Mouse (Mus musculus) liver, embryonic 11.5 days (tissue): Measurements from ENCODE around the gene Samd11. TPM values are rescaled to one million over a fixed set of nuclear protein-coding genes. Genes with fewer than 3 reads are reported as not detected.

Source experiments
- ATAC-seq: fragments of 200-750 bp; cut with Nextera tagmentation; replicated peaks from 2 replicates; pipeline ENCODE4 v1.8.0; 2017; ENCODE audit warnings: moderate number of reproducible peaks, mild to moderate bottlenecking, moderate TSS enrichment, moderate library complexity; ENCODE audit not compliant: low FRiP score
- DNase-seq: peaks from one replicate; pipeline ENCODE4 v3.0.0-alpha.2; 2017; ENCODE audit warnings: low spot score
- H3K27ac ChIP-seq: fragments of 300-500 bp; sonication (generic); 2 replicates; pipeline ENCODE4 v1.5.1; 2014; ENCODE audit warnings: mild to moderate bottlenecking, low read depth, low read length, control low read depth
- H3K27me3 ChIP-seq: fragments of 300-500 bp; sonication (generic); replicated peaks from 2 replicates; pipeline ENCODE4 v1.6.1; 2014; ENCODE audit warnings: low read length, mixed read lengths; ENCODE audit not compliant: control insufficient read depth, insufficient read depth
- H3K36me3 ChIP-seq: fragments of 300-500 bp; sonication (generic); 2 replicates; pipeline ENCODE4 v1.6.1; 2014; ENCODE audit warnings: mild to moderate bottlenecking, low read length, moderate library complexity, mixed read lengths; ENCODE audit not compliant: control insufficient read depth, insufficient read depth
- H3K4me1 ChIP-seq: fragments of 300-500 bp; sonication (generic); replicated peaks from 2 replicates; pipeline ENCODE4 v1.6.1; 2014; ENCODE audit warnings: low read length, mixed read lengths; ENCODE audit not compliant: control insufficient read depth, insufficient read depth
- H3K4me2 ChIP-seq: fragments of 300-500 bp; sonication (generic); 2 replicates; pipeline ENCODE4 v1.6.1; 2014; ENCODE audit warnings: mild to moderate bottlenecking, control low read depth, moderate library complexity
- H3K4me3 ChIP-seq: fragments of 300-500 bp; sonication (generic); 2 replicates; pipeline ENCODE4 v1.5.1; 2014; ENCODE audit warnings: low read depth, low read length, control low read depth
- H3K9ac ChIP-seq: fragments of 300-500 bp; sonication (generic); 2 replicates; pipeline ENCODE4 v1.6.1; 2014; ENCODE audit warnings: low read depth, low read length, control low read depth
- H3K9me3 ChIP-seq: fragments of 300-500 bp; sonication (generic); 2 replicates; pipeline ENCODE4 v1.6.1; 2016; ENCODE audit warnings: low read length, inconsistent platforms, mixed read lengths; ENCODE audit not compliant: control insufficient read depth
- WGBS: fragments of 180-500 bp; shearing (Covaris S2); extraction: QIAGEN DNeasy Blood & Tissue Kit; methylation state at CpG from one replicate; pipeline ENCODE4 v1.1.7; 2014; 5-methylcytosine and 5-hydroxymethylcytosine counted together
- polyA plus RNA-seq: library from polyadenylated mRNA; unstranded; fragments of >200 nt; fragmentation: Nextera tagmentation; extraction: Ambion mirVana; gene quantifications from 2 replicates; pipeline ENCODE4 v1.2.1, GENCODE M21; 2014

Gene Samd11
- polyA plus RNA-seq, 1 experiment from 2014 or later, result 9.7 TPM

GRCm38 (mm10) chr4:156217838-156218237 lies 37.6 kb downstream of the Samd11 start:
- WGBS, result 81% methylated on average over 16 of the region's 16 CpGs
- H3K27ac ChIP-seq, result no peak overlapping the region
- no peak for ATAC-seq
- no peak overlapping the region for H3K4me2 ChIP-seq
- no peaks in the 10 kb centered on the region; the same call in 1 of the 2 replicates for H3K27me3 ChIP-seq
- H3K36me3 ChIP-seq, result no peaks in the 10 kb centered on the region
- no peaks in the 10 kb centered on the region for H3K9me3 ChIP-seq
- no peak overlapping the region for H3K4me3 ChIP-seq
- no peak overlapping the region for H3K9ac ChIP-seq
- DNase-seq, result no peak
- no peaks in the 10 kb centered on the region for H3K4me1 ChIP-seq

GRCm38 (mm10) chr4:156217022-156217669 lies 38.3 kb downstream of the Samd11 start:
- DNase-seq (no peak), ATAC-seq (no peak)
- Histone ChIP-seq H3K4me1 (no peaks in the 10 kb centered on the region), H3K9ac (no peak overlapping the region), H3K27me3 (no peaks in the 10 kb centered on the region; the same call in 1 of the 2 replicates), H3K9me3 (no peaks in the 10 kb centered on the region), H3K27ac (no peak overlapping the region), H3K4me3 (no peak overlapping the region), H3K4me2 (no peak overlapping the region), H3K36me3 (no peaks in the 10 kb centered on the region)
- WGBS, result 80% methylated on average over 16 of the region's 16 CpGs

GRCm38 (mm10) chr4:156216196-156216595 lies 39.3 kb downstream of the Samd11 start:
- no peaks in the 10 kb centered on the region for H3K4me1 ChIP-seq
- H3K4me3 ChIP-seq, result no peak overlapping the region
- DNase-seq (no peak), ATAC-seq (no peak)
- whole genome bisulfite sequencing, result 77% methylated on average over 2 of the region's 2 CpGs
- H3K27me3 ChIP-seq, result no peaks in the 10 kb centered on the region; the same call in 1 of the 2 replicates
- no peaks in the 10 kb centered on the region for H3K36me3 ChIP-seq
- H3K9me3 ChIP-seq, result no peaks in the 10 kb centered on the region
- no peak overlapping the region for H3K9ac ChIP-seq
- no peak overlapping the region for H3K27ac ChIP-seq
- no peak overlapping the region for H3K4me2 ChIP-seq

- no peak within 1 kb of the TSS for H3K4me3 ChIP-seq
These were observed 39.8 kb downstream of the Samd11 start, which contains the start of gene Perm1 for GRCm38 (mm10) chr4:156215649-156216048. Perm1 (plus strand) TSS chr4:156215868.

GRCm38 (mm10) chr4:156213134-156213533 lies 42.3 kb downstream of the Samd11 start:
- Histone ChIP-seq H3K9ac (no peak overlapping the region), H3K27ac (no peak overlapping the region), H3K9me3 (no peaks in the 10 kb centered on the region), H3K36me3 (no peaks in the 10 kb centered on the region), H3K4me2 (no peak overlapping the region), H3K27me3 (no peaks in the 10 kb centered on the region; the same call in 1 of the 2 replicates), H3K4me3 (no peak overlapping the region), H3K4me1 (no peaks in the 10 kb centered on the region)
- DNase-seq (no peak), ATAC-seq (no peak)
- WGBS, result 90% methylated on average over 13 of the region's 13 CpGs

More at GRCm38 (mm10) chr4:156215649-156216048, 39.8 kb downstream of the Samd11 start, which contains the start of gene Perm1:
- DNase-seq (no peak), ATAC-seq (no peak)
- Histone ChIP-seq H3K4me2 (no peak within 1 kb of the TSS), H3K9me3 (no peaks in the 10 kb centered on the region), H3K36me3 (no peaks in the 10 kb centered on the region), H3K27ac (no peak within 1 kb of the TSS), H3K9ac (no peak within 1 kb of the TSS), H3K27me3 (no peaks in the 10 kb centered on the region; the same call in 1 of the 2 replicates), H3K4me1 (no peaks in the 10 kb centered on the region)
- 66% methylated on average over 4 of the region's 4 CpGs for WGBS

- H3K36me3 ChIP-seq, result no peaks in the 10 kb centered on the region
- H3K4me3 ChIP-seq, result no peak overlapping the region
- no peaks in the 10 kb centered on the region for H3K9me3 ChIP-seq
- WGBS, result 66% methylated on average over 13 of the region's 13 CpGs
- DNase-seq, result no peak
- H3K4me1 ChIP-seq, result no peaks in the 10 kb centered on the region
- no peak overlapping the region for H3K27ac ChIP-seq
- H3K9ac ChIP-seq, result no peak overlapping the region
- ATAC-seq, result no peak
- H3K4me2 ChIP-seq, result no peak overlapping the region
- H3K27me3 ChIP-seq, result peaks cover 2% of the 10 kb centered on the region
These were observed 45.4 kb downstream of the Samd11 start for GRCm38 (mm10) chr4:156209963-156210635.

GRCm38 (mm10) chr4:156208872-156209271 lies 46.6 kb downstream of the Samd11 start:
- H3K27me3 ChIP-seq, result peaks cover 14% of the 10 kb centered on the region
- no peak overlapping the region for H3K9ac ChIP-seq
- H3K4me2 ChIP-seq, result no peak overlapping the region
- H3K9me3 ChIP-seq, result no peaks in the 10 kb centered on the region
- H3K4me1 ChIP-seq, result no peaks in the 10 kb centered on the region
- H3K36me3 ChIP-seq, result no peaks in the 10 kb centered on the region
- no peak overlapping the region for H3K4me3 ChIP-seq
- H3K27ac ChIP-seq, result no peak overlapping the region
- no peak for ATAC-seq
- 79% methylated on average over 4 of the region's 4 CpGs for WGBS
- no peak for DNase-seq

- Histone ChIP-seq H3K27ac (no peak overlapping the region), H3K4me2 (peak overlapping the region; percentile 85), H3K4me1 (peaks cover 10% of the 10 kb centered on the region), H3K9me3 (no peaks in the 10 kb centered on the region), H3K27me3 (peaks cover 26% of the 10 kb centered on the region), H3K9ac (peak overlapping the region; percentile 53), H3K4me3 (peak overlapping the region; percentile 56), H3K36me3 (no peaks in the 10 kb centered on the region)
- under 1% methylated on average over 49 of the region's 49 CpGs for WGBS
- peak; percentile 71 for DNase-seq
- ATAC-seq, result peak; percentile 20
These were observed 51.9 kb downstream of the Samd11 start for GRCm38 (mm10) chr4:156203413-156204131.
